Mouse (Mus musculus): ENCODE measurements around the gene Rab22a. TPM values are rescaled to one million over a fixed set of nuclear protein-coding genes. Genes with fewer than 3 reads are reported as not detected.

Rab22a gene
- polyA plus RNA-seq, 1 experiment, result 8.1 TPM

DNA sequence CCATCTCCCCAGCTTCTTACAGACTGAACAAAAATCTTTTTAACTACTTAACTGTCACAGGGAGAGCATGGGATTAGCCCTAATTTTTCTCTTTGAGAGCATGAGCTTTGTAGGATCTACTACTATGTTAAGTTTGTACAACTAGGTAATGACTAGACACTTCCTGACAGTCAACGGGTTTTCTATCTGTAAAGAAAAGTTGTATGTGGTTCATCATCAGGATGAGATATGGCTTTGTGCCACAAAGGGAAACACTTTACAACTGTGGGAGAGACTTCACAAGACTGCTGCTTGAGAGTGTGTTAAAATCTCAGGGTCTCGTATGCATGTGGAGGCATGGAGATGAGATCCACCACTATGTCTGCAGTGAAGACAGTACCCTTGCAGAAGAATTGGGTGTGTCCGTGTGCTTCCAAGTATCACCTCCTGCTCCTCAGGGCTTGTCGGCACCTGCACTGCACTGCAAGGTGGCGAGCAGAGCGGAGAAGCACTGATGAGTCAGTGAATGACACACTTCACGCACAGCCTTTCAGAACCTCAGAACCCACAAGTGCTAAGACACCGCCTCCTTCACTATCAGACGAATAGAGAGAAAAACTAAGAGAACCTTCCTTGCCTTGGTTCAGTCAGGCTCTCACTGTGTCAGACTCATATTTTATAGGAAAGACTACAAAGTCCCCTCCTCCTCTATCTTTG, 2.8 kb downstream of the Rab22a start:
- H3K27ac ChIP-seq (ENCODE audit: control insufficient read depth, insufficient read depth, low read depth, low read length, poor library complexity), result no peak overlapping the region
- TF ChIP-seq CTCF (IDR thresholded peaks at IDR 0.05; ENCODE audit: control insufficient read depth, insufficient read depth, low read length), result no peak
- no peak for TF ChIP-seq POLR2A (IDR thresholded peaks at IDR 0.05; ENCODE audit: borderline replicate concordance, control insufficient read depth, low read depth, low read length)
- no peak overlapping the region for H3K4me3 ChIP-seq (replicated peaks; ENCODE audit: control insufficient read depth, low read depth, low read length)
- H3K4me1 ChIP-seq (ENCODE audit: control insufficient read depth, insufficient read depth, low read length), result peaks cover 4% of the 10 kb centered on the region; the same call in 1 of the 2 replicates
- 70% methylated on average over 9 of the region's 9 CpGs for WGBS

DNA sequence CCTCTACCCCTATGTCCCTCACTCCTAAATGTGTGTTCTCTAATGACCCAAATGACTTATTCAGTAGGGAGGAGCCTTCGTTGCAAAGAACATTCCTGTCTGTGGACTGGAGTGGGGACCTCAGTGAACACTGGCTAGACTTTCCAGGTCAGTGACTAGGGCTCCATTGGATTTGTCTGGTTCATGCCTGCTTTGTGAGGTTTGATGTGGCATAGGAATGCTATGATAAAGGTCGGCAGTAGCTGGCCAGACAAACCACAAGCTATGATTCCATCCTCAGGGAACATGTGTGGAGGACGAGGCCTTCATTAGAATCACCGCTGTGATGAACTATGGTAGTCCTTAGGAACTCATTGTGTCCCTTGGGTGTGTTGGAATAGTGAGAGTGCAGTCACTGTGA, 5.2 kb downstream of the Rab22a start:
- peaks cover 2% of the 10 kb centered on the region; the same call in 1 of the 2 replicates for H3K4me1 ChIP-seq (ENCODE audit: control insufficient read depth, insufficient read depth, low read length)
- 83% methylated on average over 4 of the region's 4 CpGs for WGBS
- TF ChIP-seq CTCF (IDR thresholded peaks at IDR 0.05; ENCODE audit: control insufficient read depth, insufficient read depth, low read length) (no peak), POLR2A (IDR thresholded peaks at IDR 0.05; ENCODE audit: borderline replicate concordance, control insufficient read depth, low read depth, low read length) (no peak)
- no peak overlapping the region for H3K27ac ChIP-seq (ENCODE audit: control insufficient read depth, insufficient read depth, low read depth, low read length, poor library complexity)
- no peak overlapping the region for H3K4me3 ChIP-seq (replicated peaks; ENCODE audit: control insufficient read depth, low read depth, low read length)

DNA sequence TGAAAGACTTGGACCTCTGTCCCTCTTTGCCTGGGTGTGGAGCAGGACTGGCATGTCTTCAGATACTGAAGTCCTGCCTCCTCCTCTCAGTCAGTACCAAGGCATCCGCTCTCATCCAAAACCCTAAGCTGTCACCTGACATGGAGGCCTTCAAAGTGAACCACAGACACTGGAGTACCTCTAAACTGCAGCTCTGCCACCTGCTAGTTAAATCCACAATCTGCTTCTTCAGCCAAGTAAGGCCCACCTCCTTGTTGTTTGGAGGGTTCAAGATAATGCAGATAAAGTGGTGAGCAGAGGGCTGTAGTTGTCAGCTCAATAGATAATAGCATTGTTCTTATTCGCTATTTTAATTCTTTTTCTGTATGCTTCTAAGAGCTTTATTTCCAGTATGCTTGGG, 5.7 kb downstream of the Rab22a start:
- H3K4me1 ChIP-seq (ENCODE audit: control insufficient read depth, insufficient read depth, low read length), result peaks cover 2% of the 10 kb centered on the region; the same call in 1 of the 2 replicates
- no peak overlapping the region for H3K4me3 ChIP-seq (replicated peaks; ENCODE audit: control insufficient read depth, low read depth, low read length)
- 58% methylated on average over 2 of the region's 2 CpGs for WGBS
- TF ChIP-seq CTCF (IDR thresholded peaks at IDR 0.05; ENCODE audit: control insufficient read depth, insufficient read depth, low read length) (no peak), POLR2A (IDR thresholded peaks at IDR 0.05; ENCODE audit: borderline replicate concordance, control insufficient read depth, low read depth, low read length) (no peak)
- no peak overlapping the region for H3K27ac ChIP-seq (ENCODE audit: control insufficient read depth, insufficient read depth, low read depth, low read length, poor library complexity)

DNA sequence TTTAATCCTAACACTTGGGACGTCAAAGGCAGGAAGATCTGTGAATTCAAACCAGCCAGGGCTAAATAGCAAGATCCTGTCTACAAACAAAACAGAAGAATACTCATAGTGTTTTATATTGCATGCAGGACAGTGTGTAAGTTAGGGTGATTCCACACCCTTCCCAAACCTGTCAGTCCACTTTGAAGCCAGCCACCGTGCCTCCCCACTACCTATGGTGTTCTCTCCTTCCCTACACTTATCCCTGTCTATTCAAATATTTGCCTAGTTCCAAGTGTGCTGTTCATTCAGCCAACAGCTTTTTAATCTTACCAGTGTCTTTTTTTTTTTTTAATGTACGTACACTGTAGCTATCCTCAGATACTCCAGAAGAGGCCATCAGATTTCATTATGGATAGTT, 7.3 kb downstream of the Rab22a start:
- TF ChIP-seq CTCF (IDR thresholded peaks at IDR 0.05; ENCODE audit: control insufficient read depth, insufficient read depth, low read length), result no peak
- TF ChIP-seq POLR2A (IDR thresholded peaks at IDR 0.05; ENCODE audit: borderline replicate concordance, control insufficient read depth, low read depth, low read length), result no peak
- no peak overlapping the region for H3K27ac ChIP-seq (ENCODE audit: control insufficient read depth, insufficient read depth, low read depth, low read length, poor library complexity)
- H3K4me3 ChIP-seq (replicated peaks; ENCODE audit: control insufficient read depth, low read depth, low read length), result no peak overlapping the region
- H3K4me1 ChIP-seq (ENCODE audit: control insufficient read depth, insufficient read depth, low read length), result no peaks in the 10 kb centered on the region; the same call in 1 of the 2 replicates
- WGBS, result 85% methylated on average over 3 of the region's 3 CpGs

DNA sequence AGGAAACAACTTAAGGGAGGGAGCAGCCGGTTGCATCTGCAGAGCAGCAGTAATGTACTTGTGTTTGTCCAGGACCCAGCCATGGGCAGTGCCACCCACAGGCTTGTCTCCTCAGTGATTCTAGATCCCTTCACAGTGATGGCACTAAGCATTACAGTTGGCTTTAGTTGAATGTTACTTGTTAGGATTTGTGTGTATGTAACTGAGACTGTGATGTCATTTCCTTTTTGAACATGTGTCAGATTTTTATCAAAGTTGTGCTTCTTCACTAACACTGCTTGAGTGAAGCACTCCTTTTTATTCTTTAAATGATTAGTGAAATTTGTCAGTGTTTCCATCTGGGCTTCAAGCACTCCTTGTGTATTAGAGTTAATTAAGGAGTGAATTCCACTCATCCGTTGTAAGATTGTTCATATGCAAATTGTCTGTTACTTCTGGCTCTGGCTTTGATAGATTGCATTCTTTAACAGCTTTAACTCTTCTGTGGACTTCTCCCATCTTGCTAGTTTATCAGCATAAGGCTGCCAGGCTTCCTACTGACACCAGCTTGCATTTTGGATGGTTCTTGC, 12.9 kb downstream of the Rab22a start:
- TF ChIP-seq CTCF (IDR thresholded peaks at IDR 0.05; ENCODE audit: control insufficient read depth, insufficient read depth, low read length) (no peak), POLR2A (IDR thresholded peaks at IDR 0.05; ENCODE audit: borderline replicate concordance, control insufficient read depth, low read depth, low read length) (no peak)
- WGBS, result 52% methylated on average over 2 of the region's 2 CpGs
- H3K27ac ChIP-seq (ENCODE audit: control insufficient read depth, insufficient read depth, low read depth, low read length, poor library complexity), result no peak overlapping the region
- no peaks in the 10 kb centered on the region; the same call in 1 of the 2 replicates for H3K4me1 ChIP-seq (ENCODE audit: control insufficient read depth, insufficient read depth, low read length)
- H3K4me3 ChIP-seq (replicated peaks; ENCODE audit: control insufficient read depth, low read depth, low read length), result no peak overlapping the region

DNA sequence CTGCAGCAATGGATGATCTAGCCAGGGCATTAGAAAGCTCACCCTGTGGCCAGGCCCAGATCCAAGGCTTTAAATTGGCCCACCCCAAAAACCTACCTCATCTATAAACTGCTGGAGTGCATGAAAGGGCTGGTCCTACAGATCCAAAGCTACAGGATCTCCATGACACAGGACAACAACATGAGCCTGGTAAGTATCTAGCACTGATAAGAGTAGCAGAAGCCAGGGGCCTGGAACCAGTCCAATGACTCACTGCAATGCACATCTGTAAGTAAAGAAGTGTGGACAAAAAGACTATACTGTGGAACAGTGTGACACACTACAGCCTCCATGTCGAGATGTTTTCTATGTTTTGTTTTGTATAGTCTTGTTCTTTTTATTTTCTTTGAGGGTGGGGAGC, 13.9 kb downstream of the Rab22a start:
- no peak overlapping the region for H3K4me3 ChIP-seq (replicated peaks; ENCODE audit: control insufficient read depth, low read depth, low read length)
- TF ChIP-seq CTCF (IDR thresholded peaks at IDR 0.05; ENCODE audit: control insufficient read depth, insufficient read depth, low read length), result no peak
- TF ChIP-seq POLR2A (IDR thresholded peaks at IDR 0.05; ENCODE audit: borderline replicate concordance, control insufficient read depth, low read depth, low read length), result no peak
- no peak overlapping the region for H3K27ac ChIP-seq (ENCODE audit: control insufficient read depth, insufficient read depth, low read depth, low read length, poor library complexity)
- 66% methylated on average over 1 of the region's 1 CpGs for WGBS
- H3K4me1 ChIP-seq (ENCODE audit: control insufficient read depth, insufficient read depth, low read length), result no peaks in the 10 kb centered on the region; the same call in 1 of the 2 replicates

DNA sequence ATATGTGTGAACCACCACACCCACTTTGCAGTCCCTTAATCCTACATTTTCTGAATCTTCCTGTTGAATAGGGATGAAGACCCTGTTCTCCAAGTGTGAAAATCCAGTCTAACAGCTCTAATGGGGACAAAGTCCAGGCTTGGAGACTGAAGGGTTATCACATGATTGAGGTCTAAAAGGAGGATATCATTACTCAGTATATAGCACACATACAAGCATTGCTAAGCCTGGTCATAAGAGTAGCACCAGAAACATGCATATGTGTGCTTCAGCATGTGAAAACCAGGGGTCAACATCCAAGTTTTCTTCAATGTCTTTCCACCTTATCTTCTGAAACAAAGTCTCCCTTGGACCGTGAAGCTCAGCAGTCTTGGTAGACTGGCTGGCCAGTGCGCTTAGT, 19.0 kb downstream of the Rab22a start:
- Histone ChIP-seq H3K27ac (ENCODE audit: control insufficient read depth, insufficient read depth, low read depth, low read length, poor library complexity) (no peak overlapping the region), H3K4me3 (replicated peaks; ENCODE audit: control insufficient read depth, low read depth, low read length) (no peak overlapping the region), H3K4me1 (ENCODE audit: control insufficient read depth, insufficient read depth, low read length) (no peaks in the 10 kb centered on the region)
- TF ChIP-seq POLR2A (IDR thresholded peaks at IDR 0.05; ENCODE audit: borderline replicate concordance, control insufficient read depth, low read depth, low read length) (no peak), CTCF (IDR thresholded peaks at IDR 0.05; ENCODE audit: control insufficient read depth, insufficient read depth, low read length) (no peak)
- WGBS, result 87% methylated on average over 2 of the region's 2 CpGs

DNA sequence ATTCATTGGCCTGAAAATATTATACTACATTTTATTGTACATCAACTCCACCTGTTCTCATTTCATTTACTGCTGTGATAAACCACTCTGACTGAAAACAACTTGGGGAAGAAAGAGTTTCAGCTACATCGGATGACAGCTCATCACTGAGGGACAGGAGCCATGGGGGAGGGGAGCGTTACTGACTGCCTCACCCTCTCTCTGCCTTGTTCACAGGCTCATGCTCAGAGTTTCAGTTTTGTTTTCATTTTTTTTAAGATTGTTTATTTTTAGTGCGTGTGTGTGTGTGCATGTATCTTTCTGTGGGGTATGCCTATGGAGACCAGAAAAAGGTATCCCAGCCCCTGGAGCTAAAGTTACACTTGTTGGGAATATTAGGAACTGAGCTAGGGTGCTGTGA, 19.7 kb downstream of the Rab22a start:
- TF ChIP-seq CTCF (IDR thresholded peaks at IDR 0.05; ENCODE audit: control insufficient read depth, insufficient read depth, low read length), result no peak
- TF ChIP-seq POLR2A (IDR thresholded peaks at IDR 0.05; ENCODE audit: borderline replicate concordance, control insufficient read depth, low read depth, low read length), result no peak
- Histone ChIP-seq H3K4me1 (ENCODE audit: control insufficient read depth, insufficient read depth, low read length) (no peaks in the 10 kb centered on the region), H3K27ac (ENCODE audit: control insufficient read depth, insufficient read depth, low read depth, low read length, poor library complexity) (no peak overlapping the region), H3K4me3 (replicated peaks; ENCODE audit: control insufficient read depth, low read depth, low read length) (no peak overlapping the region)
- 49% methylated on average over 3 of the region's 3 CpGs for WGBS
